Mouse (Mus musculus) forebrain, embryonic 11.5 days (tissue): ENCODE measurements around the gene Speg. TPM values are rescaled to one million over a fixed set of nuclear protein-coding genes. Genes with fewer than 3 reads are reported as not detected.

Experiments used
- ATAC-seq: fragments of 200-750 bp; cut with Nextera tagmentation; replicated peaks from 2 replicates; pipeline ENCODE4 v1.8.0; 2017; ENCODE audit warnings: moderate TSS enrichment; ENCODE audit not compliant: low FRiP score
- DNase-seq: peaks from one replicate; pipeline ENCODE4 v3.0.0-alpha.2; 2017; ENCODE audit warnings: low spot score
- H3K27ac ChIP-seq: fragments of 300-500 bp; sonication (generic); 2 replicates; pipeline ENCODE4 v1.5.1; 2014; ENCODE audit warnings: low read depth, low read length
- H3K27me3 ChIP-seq: fragments of 300-500 bp; sonication (generic); 2 replicates; pipeline ENCODE4 v1.6.1; 2014; ENCODE audit warnings: mild to moderate bottlenecking, low read length, mixed read lengths; ENCODE audit not compliant: control insufficient read depth, insufficient read depth
- H3K36me3 ChIP-seq: fragments of 300-500 bp; sonication (generic); 2 replicates; pipeline ENCODE4 v1.6.1; 2014; ENCODE audit warnings: mild to moderate bottlenecking, low read length, moderate library complexity, mixed read lengths; ENCODE audit not compliant: control insufficient read depth, insufficient read depth
- H3K4me1 ChIP-seq: fragments of 300-500 bp; sonication (generic); replicated peaks from 2 replicates; pipeline ENCODE4 v1.6.1; 2014; ENCODE audit warnings: low read length, mixed read lengths; ENCODE audit not compliant: control insufficient read depth, insufficient read depth
- H3K4me2 ChIP-seq: fragments of 300-500 bp; sonication (generic); 2 replicates; pipeline ENCODE4 v1.6.1; 2014; ENCODE audit warnings: low read depth, mild to moderate bottlenecking, low read length, moderate library complexity, mixed read lengths; ENCODE audit not compliant: severe bottlenecking
- H3K4me3 ChIP-seq: fragments of 300-500 bp; sonication (generic); 2 replicates; pipeline ENCODE4 v1.5.1; 2014; ENCODE audit warnings: low read depth, low read length
- H3K9ac ChIP-seq: fragments of 300-500 bp; sonication (generic); 2 replicates; pipeline ENCODE4 v1.6.1; 2014; ENCODE audit warnings: low read length
- H3K9me3 ChIP-seq: fragments of 300-500 bp; sonication (generic); 2 replicates; pipeline ENCODE4 v1.6.1; 2016; ENCODE audit warnings: low read length, mixed read lengths; ENCODE audit not compliant: control insufficient read depth
- WGBS: fragments of 180-500 bp; shearing (Covaris S2); extraction: QIAGEN DNeasy Blood & Tissue Kit; methylation state at CpG from one replicate; pipeline ENCODE4 v1.1.7; 2014; 5-methylcytosine and 5-hydroxymethylcytosine counted together
- polyA plus RNA-seq: library from polyadenylated mRNA; unstranded; fragments of >200 nt; fragmentation: Nextera tagmentation; extraction: Ambion mirVana; gene quantifications from 2 replicates; pipeline ENCODE4 v1.2.1, GENCODE M21; 2014

Gene Speg
- polyA plus RNA-seq, 1 experiment from 2014 or later, result 14.1 TPM

DNA sequence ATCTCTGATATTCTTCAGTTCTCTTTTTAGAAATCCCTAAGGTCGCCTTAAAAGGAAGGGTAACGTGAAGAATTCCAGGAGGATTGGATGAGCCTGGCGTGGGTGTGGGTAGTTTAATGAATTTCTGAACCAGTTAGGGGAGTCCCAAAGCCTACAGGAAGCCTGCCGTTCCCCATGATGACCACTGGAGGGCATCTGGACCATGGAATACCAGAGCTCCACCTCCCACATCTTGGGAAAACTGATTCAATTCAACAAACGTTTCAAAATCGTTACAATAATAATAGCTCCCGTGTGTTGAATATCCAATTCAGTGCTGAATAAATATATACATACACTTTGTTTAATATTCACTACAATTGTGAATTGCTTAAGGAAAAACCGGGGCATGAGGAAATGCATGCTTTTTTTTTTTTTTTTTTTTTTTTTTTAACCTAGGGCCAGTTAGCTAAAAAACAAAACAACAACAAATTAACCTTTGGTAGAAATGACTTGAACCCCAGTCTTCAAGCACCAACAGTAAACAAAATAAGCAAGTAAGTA is 32.2 kb upstream of the Speg start:
- no peak overlapping the region for H3K9ac ChIP-seq
- H3K27ac ChIP-seq, result no peak overlapping the region
- H3K4me3 ChIP-seq, result no peak overlapping the region
- DNase-seq (peak; percentile 72), ATAC-seq (no peak)
- no peak overlapping the region for H3K4me2 ChIP-seq
- H3K4me1 ChIP-seq, result peaks cover 10% of the 10 kb centered on the region
- H3K27me3 ChIP-seq, result no peaks in the 10 kb centered on the region; the same call in 1 of the 2 replicates
- no peaks in the 10 kb centered on the region for H3K36me3 ChIP-seq
- WGBS, result 2% methylated on average over 8 of the region's 8 CpGs
- no peaks in the 10 kb centered on the region for H3K9me3 ChIP-seq

DNA sequence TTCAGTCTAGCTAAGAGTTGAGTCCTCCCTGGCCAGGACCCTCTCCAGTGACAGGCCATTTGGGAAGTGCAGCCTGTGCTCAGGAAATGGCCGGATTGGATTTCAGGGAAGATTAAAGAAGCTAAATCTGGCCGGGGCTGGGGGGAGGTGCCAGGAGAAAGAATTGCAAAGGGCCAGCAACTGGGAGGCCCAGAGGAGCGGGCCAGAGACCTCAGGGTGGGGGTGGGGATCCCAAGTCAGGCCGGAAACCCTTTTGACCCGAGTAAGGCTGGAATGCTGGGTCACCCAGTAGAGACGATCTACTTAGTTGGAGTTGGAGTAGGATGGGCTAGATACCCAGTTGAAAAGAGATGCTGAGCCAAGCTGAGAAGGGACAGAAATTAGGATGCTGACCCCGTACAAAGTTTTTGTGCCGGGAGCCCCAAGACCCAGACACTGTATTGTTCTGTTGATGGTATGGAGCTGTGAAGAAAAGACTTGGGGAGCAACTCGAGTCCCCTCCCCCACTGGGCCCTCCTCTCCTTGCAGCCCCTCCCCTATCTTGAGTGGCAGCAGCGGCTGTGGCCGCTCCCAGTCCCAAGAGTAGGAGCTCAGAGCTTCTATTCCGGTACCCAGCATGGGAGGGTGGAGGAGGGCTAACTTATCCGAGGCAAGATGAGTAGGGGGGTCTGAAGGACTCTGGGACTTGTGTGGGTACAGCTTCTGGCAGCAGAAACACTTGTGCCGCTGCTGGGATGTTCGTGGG is 30.6 kb upstream of the Speg start:
- ATAC-seq (peak; percentile 65), DNase-seq (peak; percentile 64)
- Histone ChIP-seq H3K9me3 (no peaks in the 10 kb centered on the region), H3K36me3 (no peaks in the 10 kb centered on the region), H3K9ac (0 out of 2 replicates have a peak overlapping the region, but pooled peaks have one; percentile 4), H3K27me3 (no peaks in the 10 kb centered on the region; the same call in 1 of the 2 replicates), H3K4me1 (peaks cover 10% of the 10 kb centered on the region), H3K27ac (no peak overlapping the region), H3K4me2 (peak overlapping the region; percentile 31; the same call in 1 of the 2 replicates), H3K4me3 (no peak overlapping the region)
- WGBS, result 2% methylated on average over 15 of the region's 15 CpGs

DNA sequence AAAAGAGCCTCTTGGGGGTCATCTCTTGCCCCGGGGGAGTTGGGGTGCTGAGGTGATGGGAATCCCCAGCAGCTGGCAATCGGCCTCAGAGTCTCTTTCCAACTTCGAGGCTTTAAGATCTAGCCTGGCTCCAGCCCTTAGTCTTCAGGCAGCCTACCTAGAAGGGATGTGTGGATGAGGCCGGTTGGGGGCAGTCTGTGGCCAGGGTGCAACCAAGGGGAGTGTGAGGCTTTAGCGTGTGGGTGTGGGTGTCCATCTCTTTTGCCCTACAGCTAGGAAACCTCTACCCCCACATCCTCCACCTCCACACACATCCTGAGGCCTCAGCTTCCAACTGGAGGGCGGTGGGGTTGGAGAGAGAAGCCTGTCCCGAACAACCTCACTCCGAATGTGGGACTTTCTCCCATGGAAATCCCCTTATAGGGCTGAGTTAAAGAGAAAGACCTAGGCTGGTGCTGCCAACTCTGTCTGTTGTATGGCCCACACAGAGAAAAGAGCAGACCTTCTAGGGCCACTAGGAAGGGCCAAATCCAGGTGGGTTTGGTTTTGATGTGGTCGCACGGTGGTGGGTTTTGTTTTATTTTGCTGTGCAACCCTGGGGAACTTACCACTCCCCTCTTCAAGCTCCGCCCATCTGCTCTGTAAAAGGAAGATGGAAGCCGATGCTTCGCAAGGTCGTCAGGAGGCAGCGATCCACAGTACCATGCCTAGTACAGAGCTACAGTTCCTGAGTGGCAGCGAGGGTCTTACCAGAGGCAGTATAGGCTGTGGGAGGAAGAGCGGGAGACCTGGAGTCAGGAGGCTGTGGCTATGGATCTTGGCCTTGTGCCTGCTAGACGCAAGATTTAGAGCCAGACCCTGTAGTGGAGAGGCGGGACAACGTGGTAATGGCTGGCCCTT is 29.8 kb upstream of the Speg start:
- DNase-seq, result no peak
- Histone ChIP-seq H3K36me3 (no peaks in the 10 kb centered on the region), H3K9me3 (no peaks in the 10 kb centered on the region), H3K4me3 (no peak overlapping the region), H3K27me3 (no peaks in the 10 kb centered on the region; the same call in 1 of the 2 replicates), H3K27ac (no peak overlapping the region), H3K9ac (no peak overlapping the region), H3K4me2 (0 out of 2 replicates have a peak overlapping the region, but pooled peaks have one; percentile 31), H3K4me1 (peaks cover 10% of the 10 kb centered on the region)
- ATAC-seq, result no peak
- 26% methylated on average over 20 of the region's 20 CpGs for WGBS

DNA sequence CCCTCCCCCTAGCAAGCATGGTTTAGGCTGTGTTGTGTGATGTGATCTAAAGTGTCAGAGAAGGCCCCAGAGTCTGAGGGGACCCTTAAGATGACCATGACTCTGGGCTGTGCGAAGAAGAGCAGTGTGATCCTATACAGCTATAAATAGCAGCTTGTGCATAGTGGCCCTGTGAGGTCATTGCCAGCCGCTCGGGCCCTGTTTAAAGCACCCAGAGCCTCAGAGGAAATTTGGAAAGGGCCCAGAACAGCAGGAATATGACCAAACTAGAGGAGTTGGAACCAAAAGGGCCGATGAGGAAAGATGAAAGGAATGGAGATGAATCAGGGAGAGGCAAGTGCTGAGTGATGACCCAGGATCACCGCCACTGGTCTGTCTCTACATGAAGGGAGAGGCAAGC is 27.8 kb upstream of the Speg start:
- peaks cover 10% of the 10 kb centered on the region for H3K4me1 ChIP-seq
- H3K27ac ChIP-seq, result no peak overlapping the region
- H3K4me2 ChIP-seq, result no peak overlapping the region
- ATAC-seq, result no peak
- WGBS, result 92% methylated on average over 5 of the region's 5 CpGs
- H3K4me3 ChIP-seq, result no peak overlapping the region
- H3K36me3 ChIP-seq, result no peaks in the 10 kb centered on the region
- DNase-seq, result no peak
- no peaks in the 10 kb centered on the region for H3K9me3 ChIP-seq
- H3K9ac ChIP-seq, result no peak overlapping the region
- no peaks in the 10 kb centered on the region; the same call in 1 of the 2 replicates for H3K27me3 ChIP-seq

DNA sequence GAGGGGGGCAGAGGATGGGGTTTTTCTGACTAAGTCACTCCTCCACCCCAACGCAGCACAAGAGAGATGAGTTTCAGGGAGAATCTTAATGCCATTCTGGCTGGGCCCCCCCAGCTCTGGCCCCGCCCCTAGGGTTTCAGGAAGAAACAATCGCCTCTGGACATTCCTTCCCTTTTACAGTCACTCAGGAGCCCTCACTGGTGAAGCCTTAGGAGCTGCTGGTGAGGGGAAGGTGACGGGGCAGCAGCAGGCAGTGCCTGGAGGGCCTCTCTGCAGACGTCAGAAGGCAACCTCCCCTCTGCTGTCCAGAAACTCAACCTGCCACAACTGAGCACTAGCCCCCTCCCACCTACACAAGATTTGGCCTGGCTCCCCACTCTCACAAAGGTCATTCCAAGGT is 25.8 kb upstream of the Speg start:
- 52% methylated on average over 5 of the region's 5 CpGs for WGBS
- ATAC-seq (no peak), DNase-seq (no peak)
- no peaks in the 10 kb centered on the region for H3K36me3 ChIP-seq
- H3K4me2 ChIP-seq, result no peak overlapping the region
- H3K4me3 ChIP-seq, result no peak overlapping the region
- H3K4me1 ChIP-seq, result peaks cover 5% of the 10 kb centered on the region
- H3K27ac ChIP-seq, result no peak overlapping the region
- H3K9ac ChIP-seq, result no peak overlapping the region
- no peaks in the 10 kb centered on the region; the same call in 1 of the 2 replicates for H3K27me3 ChIP-seq
- H3K9me3 ChIP-seq, result no peaks in the 10 kb centered on the region

DNA sequence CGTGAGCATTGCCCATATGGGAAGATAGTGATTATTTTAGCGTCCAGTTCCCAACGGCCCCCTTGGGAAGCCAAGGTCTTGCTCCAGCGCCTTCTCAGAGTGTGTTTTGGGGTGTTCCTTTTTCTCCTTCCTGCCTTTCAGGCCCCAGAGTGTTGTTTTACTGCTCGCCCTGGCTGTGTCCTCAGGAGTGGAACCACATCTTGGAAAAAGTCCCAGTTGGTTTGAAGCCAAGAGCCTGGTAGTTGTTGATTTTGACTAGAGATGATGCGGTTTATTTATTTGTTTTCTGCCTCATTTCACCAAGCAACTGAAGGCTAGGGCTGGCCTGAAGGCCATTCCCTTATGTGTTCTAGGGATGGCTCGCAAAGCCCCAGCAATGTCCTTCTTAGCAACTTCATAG is 17.8 kb upstream of the Speg start:
- Histone ChIP-seq H3K27ac (no peak overlapping the region), H3K4me1 (peaks cover 4% of the 10 kb centered on the region), H3K4me2 (no peak overlapping the region), H3K9me3 (no peaks in the 10 kb centered on the region), H3K4me3 (no peak overlapping the region), H3K9ac (no peak overlapping the region), H3K36me3 (no peaks in the 10 kb centered on the region), H3K27me3 (peaks cover 30% of the 10 kb centered on the region)
- ATAC-seq, result no peak
- no peak for DNase-seq
- WGBS, result 86% methylated on average over 7 of the region's 7 CpGs

DNA sequence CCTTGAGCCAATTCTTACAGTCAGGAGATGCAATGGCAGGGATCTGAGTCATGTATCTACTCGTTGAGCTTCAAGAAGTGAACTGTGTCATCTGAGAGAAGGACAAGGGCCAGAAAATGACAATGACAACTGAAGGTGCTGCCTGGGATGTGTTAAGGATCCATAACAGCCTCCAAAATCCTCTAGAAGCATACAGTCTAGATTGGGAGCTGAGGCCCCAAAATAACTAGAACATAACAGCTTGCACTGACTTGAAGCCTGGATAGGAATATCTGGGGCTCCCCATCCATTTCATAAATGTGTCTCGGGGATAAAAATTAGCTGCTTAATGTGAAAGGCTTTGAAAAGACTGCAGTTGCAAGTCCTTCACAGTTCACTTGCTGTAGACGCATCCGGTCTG is 17.1 kb upstream of the Speg start:
- 89% methylated on average over 4 of the region's 4 CpGs for WGBS
- no peak overlapping the region for H3K4me2 ChIP-seq
- H3K27me3 ChIP-seq, result peaks cover 30% of the 10 kb centered on the region
- no peak overlapping the region for H3K9ac ChIP-seq
- no peak for ATAC-seq
- no peaks in the 10 kb centered on the region for H3K9me3 ChIP-seq
- H3K4me3 ChIP-seq, result no peak overlapping the region
- H3K4me1 ChIP-seq, result peaks cover 4% of the 10 kb centered on the region
- H3K27ac ChIP-seq, result no peak overlapping the region
- H3K36me3 ChIP-seq, result no peaks in the 10 kb centered on the region
- no peak for DNase-seq

DNA sequence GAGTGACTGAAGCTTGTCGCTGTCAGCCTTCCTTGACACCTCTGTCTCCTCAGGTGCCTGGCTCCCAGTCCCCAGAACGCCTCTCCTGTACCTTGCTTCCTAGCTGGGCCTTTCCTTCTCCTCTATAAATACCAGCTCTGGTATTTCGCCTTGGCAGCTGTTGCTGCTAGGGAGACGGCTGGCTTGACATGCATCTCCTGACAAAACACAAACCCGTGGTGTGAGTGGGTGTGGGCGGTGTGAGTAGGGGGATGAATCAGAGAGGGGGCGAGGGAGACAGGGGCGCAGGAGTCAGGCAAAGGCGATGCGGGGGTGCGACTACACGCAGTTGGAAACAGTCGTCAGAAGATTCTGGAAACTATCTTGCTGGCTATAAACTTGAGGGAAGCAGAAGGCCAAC is 15.8 kb upstream of the Speg start:
- DNase-seq, result no peak
- peaks cover 30% of the 10 kb centered on the region for H3K27me3 ChIP-seq
- H3K36me3 ChIP-seq, result no peaks in the 10 kb centered on the region
- no peak overlapping the region for H3K9ac ChIP-seq
- H3K4me2 ChIP-seq, result no peak overlapping the region
- WGBS, result 76% methylated on average over 13 of the region's 13 CpGs
- no peak overlapping the region for H3K27ac ChIP-seq
- ATAC-seq, result no peak
- peaks cover 4% of the 10 kb centered on the region for H3K4me1 ChIP-seq
- H3K9me3 ChIP-seq, result no peaks in the 10 kb centered on the region
- no peak overlapping the region for H3K4me3 ChIP-seq
